ENCODE assay signal across 8 mouse cellular contexts in the genomic region with DNA sequence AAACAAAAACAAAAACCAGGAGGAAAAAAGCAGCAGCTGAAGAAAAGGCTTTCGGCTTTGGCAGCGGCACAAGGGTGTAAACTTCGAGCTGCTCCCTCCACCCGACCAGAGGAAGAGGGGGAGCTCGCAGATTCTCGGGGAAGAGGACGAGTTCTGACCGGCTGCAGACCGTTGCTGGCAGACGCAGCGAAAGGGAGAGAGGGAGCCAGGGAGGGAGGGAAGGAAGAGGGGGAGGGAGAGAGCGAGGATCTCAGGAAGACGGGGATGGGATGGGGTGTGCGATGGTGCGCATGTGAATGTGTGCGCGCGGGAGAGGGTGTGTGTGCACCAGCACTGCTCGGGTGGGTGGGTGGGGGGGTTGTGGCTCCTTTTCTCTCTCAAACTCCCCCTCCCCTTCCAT. TPM values are rescaled to one million over a fixed set of nuclear protein-coding genes. Genes with fewer than 3 reads are reported as not detected.
DNase-seq lines count a peak whose midpoint lies in the region; ATAC-seq and TF ChIP-seq lines count a peak whose summit lies in the region.

No protein-coding gene starts in this region.

- no peaks in the 10 kb centered on the region for H3K27me3 ChIP-seq in thymus, adult 2 months (ENCODE audit: control insufficient read depth, insufficient read depth, low read length)
- H3K27me3 ChIP-seq in embryonic facial prominence, embryonic 10.5 days (replicated peaks; ENCODE audit: low read depth, poor library complexity, severe bottlenecking): peaks cover 100% of the 10 kb centered on the region
- peaks cover 93% of the 10 kb centered on the region for H3K27me3 ChIP-seq in limb, embryonic 12.5 days
- H3K27me3 ChIP-seq in midbrain, embryonic 16.5 days (ENCODE audit: control insufficient read depth, insufficient read depth, low read depth, low read length): peaks cover 54% of the 10 kb centered on the region

- WGBS in thymus, adult 2 months: 1% methylated on average over 18 of the region's 19 CpGs
- WGBS in embryonic facial prominence, embryonic 10.5 days: under 1% methylated on average over 19 of the region's 19 CpGs
- 1% methylated on average over 19 of the region's 19 CpGs for WGBS in limb, embryonic 12.5 days
- 0% methylated on average over 13 of the region's 19 CpGs for WGBS in midbrain, embryonic 16.5 days

- peak overlapping the region; percentile 53 for H3K9ac ChIP-seq in limb, embryonic 12.5 days (replicated peaks)
- 0 out of 2 replicates have a peak overlapping the region, but pooled peaks have one; percentile 31 for H3K9ac ChIP-seq in midbrain, embryonic 16.5 days (ENCODE audit: low read depth, low read length)

- no peak for DNase-seq in thymus, adult 2 months
- no peak for DNase-seq in thymus, postnatal 0 days (ENCODE audit: low spot score)
- DNase-seq in embryonic facial prominence, embryonic 10.5 days (ENCODE audit: low spot score): peak; percentile 68
- DNase-seq in heart, adult 18-20 months: peak; percentile 83 to 92
- DNase-seq in kidney, adult 18-20 months: peak; percentile 66
- DNase-seq in urinary bladder, postnatal 14 days (ENCODE audit: low spot score): peak; percentile 88

- no peak overlapping the region for H3K27ac ChIP-seq in thymus, adult 2 months (ENCODE audit: control insufficient read depth, insufficient read depth, low read length)
- no peak overlapping the region for H3K27ac ChIP-seq in embryonic facial prominence, embryonic 10.5 days (replicated peaks)
- H3K27ac ChIP-seq in limb, embryonic 12.5 days: peak overlapping the region; percentile 69
- peak overlapping the region; percentile 85 for H3K27ac ChIP-seq in midbrain, embryonic 16.5 days (ENCODE audit: low read length)

- H3K4me1 ChIP-seq in thymus, adult 2 months (replicated peaks; ENCODE audit: control insufficient read depth, insufficient read depth, low read length): peaks cover 18% of the 10 kb centered on the region
- peaks cover 41% of the 10 kb centered on the region for H3K4me1 ChIP-seq in embryonic facial prominence, embryonic 10.5 days
- H3K4me1 ChIP-seq in limb, embryonic 12.5 days (replicated peaks): peaks cover 71% of the 10 kb centered on the region
- peaks cover 29% of the 10 kb centered on the region for H3K4me1 ChIP-seq in midbrain, embryonic 16.5 days (ENCODE audit: control insufficient read depth, insufficient read depth, low read length)

- no peaks in the 10 kb centered on the region for H3K9me3 ChIP-seq in embryonic facial prominence, embryonic 10.5 days
- H3K9me3 ChIP-seq in limb, embryonic 12.5 days: no peaks in the 10 kb centered on the region
- H3K9me3 ChIP-seq in midbrain, embryonic 16.5 days (replicated peaks; ENCODE audit: control insufficient read depth, low read length, poor library complexity, severe bottlenecking): no peaks in the 10 kb centered on the region

- peak overlapping the region; percentile 65 for H3K4me2 ChIP-seq in limb, embryonic 12.5 days
- H3K4me2 ChIP-seq in midbrain, embryonic 16.5 days (ENCODE audit: low read length): peak overlapping the region; percentile 56

- peak overlapping the region; percentile 27 for H3K4me3 ChIP-seq in thymus, adult 2 months (ENCODE audit: control insufficient read depth, insufficient read depth, low read length)
- H3K4me3 ChIP-seq in embryonic facial prominence, embryonic 10.5 days: peak overlapping the region; percentile 34; the same call in 1 of the 2 replicates
- peak overlapping the region; percentile 34 for H3K4me3 ChIP-seq in limb, embryonic 12.5 days (replicated peaks)
- peak overlapping the region; percentile 36 for H3K4me3 ChIP-seq in midbrain, embryonic 16.5 days (ENCODE audit: low read depth, low read length)

- no peak for TF ChIP-seq CTCF in thymus, adult 2 months (IDR thresholded peaks at IDR 0.05; ENCODE audit: borderline replicate concordance, control insufficient read depth, extremely low read depth, insufficient read depth, low read length, poor library complexity)

- H3K36me3 ChIP-seq in thymus, adult 2 months (ENCODE audit: control insufficient read depth, insufficient read depth, low read length): no peaks in the 10 kb centered on the region
- H3K36me3 ChIP-seq in embryonic facial prominence, embryonic 10.5 days (replicated peaks): no peaks in the 10 kb centered on the region
- H3K36me3 ChIP-seq in limb, embryonic 12.5 days: peaks cover 24% of the 10 kb centered on the region
- no peaks in the 10 kb centered on the region for H3K36me3 ChIP-seq in midbrain, embryonic 16.5 days (ENCODE audit: control insufficient read depth, insufficient read depth, low read length)

- TF ChIP-seq POLR2A in thymus, adult 2 months (IDR thresholded peaks at IDR 0.05; ENCODE audit: control insufficient read depth, extremely low read depth, insufficient read depth, low read length, poor library complexity): no peak

- 0 out of 2 replicates have a peak, but pooled peaks have one; percentile 42 for ATAC-seq in limb, embryonic 12.5 days (ENCODE audit: insufficient number of reproducible peaks, insufficient read depth, low FRiP score, low TSS enrichment, low read depth)
- ATAC-seq in midbrain, embryonic 16.5 days: peak; percentile 85

RNA-seq across cellular contexts. Expression of a gene that starts 26.3 kb away (rescaled TPM):
- 17.7 and 18.2 TPM in 2 replicates for polyA plus RNA-seq in thymus, adult 2 months (2012; rRNA removed)
- 7.2 and 11.7 TPM in 2 replicates for polyA plus RNA-seq in thymus, postnatal 0 days (2015; fragmentation: Nextera tagmentation; extraction: Ambion mirVana)
- 0.29 and 0.77 TPM in 2 replicates for polyA plus RNA-seq in embryonic facial prominence, embryonic 10.5 days (2016; fragmentation: Nextera tagmentation; extraction: Ambion mirVana)
- total RNA-seq in heart, adult 18-20 months (2021): 100 to 1,000 TPM; 250 to 260 TPM
- polyA plus RNA-seq in limb, embryonic 12.5 days (2016; fragmentation: Nextera tagmentation; extraction: Ambion mirVana): 14.5 and 18.1 TPM in 2 replicates
- polyA plus RNA-seq in midbrain, embryonic 16.5 days (2015; fragmentation: Nextera tagmentation; extraction: Ambion mirVana): 44.1 and 55.4 TPM in 2 replicates

RNA-seq across cellular contexts. Expression of a gene that starts 48.8 kb away (rescaled TPM):
- polyA plus RNA-seq in thymus, adult 2 months (2012; rRNA removed): 2.2 TPM in 2 replicates
- 4.0 and 4.4 TPM in 2 replicates for polyA plus RNA-seq in thymus, postnatal 0 days (2015; fragmentation: Nextera tagmentation; extraction: Ambion mirVana)
- 2.8 and 3.0 TPM in 2 replicates for polyA plus RNA-seq in embryonic facial prominence, embryonic 10.5 days (2016; fragmentation: Nextera tagmentation; extraction: Ambion mirVana)
- 10 to 100 TPM; 10.0 to 13.2 TPM for total RNA-seq in heart, adult 18-20 months (2021)
- 4.1 and 5.1 TPM in 2 replicates for polyA plus RNA-seq in limb, embryonic 12.5 days (2016; fragmentation: Nextera tagmentation; extraction: Ambion mirVana)
- polyA plus RNA-seq in midbrain, embryonic 16.5 days (2015; fragmentation: Nextera tagmentation; extraction: Ambion mirVana): 11.7 and 12.4 TPM in 2 replicates

RNA-seq across cellular contexts. Expression of a gene that starts 51.0 kb away (rescaled TPM):
- 1.8 and 2.6 TPM in 2 replicates for polyA plus RNA-seq in thymus, adult 2 months (2012; rRNA removed)
- polyA plus RNA-seq in thymus, postnatal 0 days (2015; fragmentation: Nextera tagmentation; extraction: Ambion mirVana): 2.4 and 3.6 TPM in 2 replicates
- 1.6 and 3.6 TPM in 2 replicates for polyA plus RNA-seq in embryonic facial prominence, embryonic 10.5 days (2016; fragmentation: Nextera tagmentation; extraction: Ambion mirVana)
- under 1 TPM; 0.40 to 0.69 TPM for total RNA-seq in heart, adult 18-20 months (2021)
- polyA plus RNA-seq in limb, embryonic 12.5 days (2016; fragmentation: Nextera tagmentation; extraction: Ambion mirVana): 9.7 and 11.8 TPM in 2 replicates
- polyA plus RNA-seq in midbrain, embryonic 16.5 days (2015; fragmentation: Nextera tagmentation; extraction: Ambion mirVana): 0.80 and 1.1 TPM in 2 replicates

RNA-seq across cellular contexts. Expression of a gene that starts 57.5 kb away (rescaled TPM):
- 52.9 and 60.6 TPM in 2 replicates for polyA plus RNA-seq in thymus, adult 2 months (2012; rRNA removed)
- polyA plus RNA-seq in thymus, postnatal 0 days (2015; fragmentation: Nextera tagmentation; extraction: Ambion mirVana): 56.4 and 57.4 TPM in 2 replicates
- polyA plus RNA-seq in embryonic facial prominence, embryonic 10.5 days (2016; fragmentation: Nextera tagmentation; extraction: Ambion mirVana): 45.2 and 47.3 TPM in 2 replicates
- 10 to 100 TPM; 31.5 to 35.7 TPM for total RNA-seq in heart, adult 18-20 months (2021)
- 46.5 and 48.6 TPM in 2 replicates for polyA plus RNA-seq in limb, embryonic 12.5 days (2016; fragmentation: Nextera tagmentation; extraction: Ambion mirVana)
- polyA plus RNA-seq in midbrain, embryonic 16.5 days (2015; fragmentation: Nextera tagmentation; extraction: Ambion mirVana): 35.0 and 37.4 TPM in 2 replicates

Comparison
In these comparisons a context has a peak if more than half of its experiments do, and no peak if none do; other contexts are left out.
1. DNase-seq: peak in embryonic facial prominence, embryonic 10.5 days (single experiment), heart, adult 18-20 months (2 of 2), kidney, adult 18-20 months (single experiment) and urinary bladder, postnatal 14 days (single experiment); none in thymus, adult 2 months (single experiment) and thymus, postnatal 0 days (single experiment).
2. H3K27ac ChIP-seq: peak in limb, embryonic 12.5 days (single experiment) and midbrain, embryonic 16.5 days (single experiment); none in thymus, adult 2 months (single experiment) and embryonic facial prominence, embryonic 10.5 days (single experiment).
3. Peak in every context shown above with its lines, with median percentiles within 50 percentile points of each other: H3K4me3 ChIP-seq.